Mouse (Mus musculus) liver, adult 2 months (tissue): Measurements from ENCODE around the gene Tbc1d16.

Source experiments
- CTCF ChIP-seq: fragments of 200-500 bp; IDR thresholded peaks from 2 replicates; pipeline ENCODE4 v1.5.1; 2011; ENCODE audit warnings: low read depth, low read length, control low read depth
- POLR2A ChIP-seq: fragments of 200-500 bp; IDR thresholded peaks from 2 replicates; pipeline ENCODE4 v1.6.1; 2011; ENCODE audit warnings: low read length, control low read depth; ENCODE audit not compliant: insufficient read depth; ENCODE audit errors: extremely low read depth

- no peak for TF ChIP-seq POLR2A
- TF ChIP-seq CTCF: no peak
Measured at GRCm38 (mm10) chr11:119227591-119227990, 708 bp downstream of the Tbc1d16 start.
